Mouse (Mus musculus): ENCODE measurements around the gene Galnt16.

GRCm38 (mm10) chr12:80518757-80519620, 912 bp downstream of the Galnt16 start:
- TF ChIP-seq MAFK (IDR thresholded peaks at IDR 0.05; ENCODE audit: insufficient read depth, low read depth, low read length), result no peak
- no peak for TF ChIP-seq CHD2 (IDR thresholded peaks at IDR 0.05; ENCODE audit: low read depth, low read length)
- no peak for TF ChIP-seq ZC3H11A (IDR thresholded peaks at IDR 0.05; ENCODE audit: borderline replicate concordance, low read depth, low read length)

Data from ES-E14 (cell line).